Mouse (Mus musculus) heart, postnatal 0 days (tissue): ENCODE measurements around the gene Map3k19. TPM values are rescaled to one million over a fixed set of nuclear protein-coding genes. Genes with fewer than 3 reads are reported as not detected.

Experiments used
- ATAC-seq: fragments of 200-750 bp; cut with Nextera tagmentation; 2 replicates; pipeline ENCODE4 v1.8.0; 2017; ENCODE audit warnings: low read depth, moderate number of reproducible peaks, moderate library complexity; ENCODE audit not compliant: insufficient read depth
- DNase-seq: peaks from one replicate; pipeline ENCODE4 v3.0.0-alpha.2; 2016; ENCODE audit warnings: low spot score
- H3K27ac ChIP-seq: fragments of 300-500 bp; sonication (generic); 2 replicates; pipeline ENCODE4 v1.5.1; 2014; ENCODE audit warnings: low read depth, mild to moderate bottlenecking
- H3K27me3 ChIP-seq: fragments of 300-500 bp; sonication (generic); 2 replicates; pipeline ENCODE4 v1.6.1; 2014; ENCODE audit warnings: low read length, mixed read lengths; ENCODE audit not compliant: control insufficient read depth, insufficient read depth
- H3K36me3 ChIP-seq: fragments of 300-500 bp; sonication (generic); replicated peaks from 2 replicates; pipeline ENCODE4 v1.6.1; 2014; ENCODE audit warnings: low read length, mixed read lengths; ENCODE audit not compliant: control insufficient read depth, insufficient read depth
- H3K4me1 ChIP-seq: fragments of 300-500 bp; sonication (generic); 2 replicates; pipeline ENCODE4 v1.6.1; 2014; ENCODE audit warnings: antibody characterized with exemption; ENCODE audit not compliant: control insufficient read depth, insufficient read depth
- H3K4me2 ChIP-seq: fragments of 300-500 bp; sonication (generic); 2 replicates; pipeline ENCODE4 v1.6.1; 2014; ENCODE audit warnings: low read depth, mild to moderate bottlenecking, low read length, moderate library complexity
- H3K4me3 ChIP-seq: fragments of 300-500 bp; sonication (generic); 2 replicates; pipeline ENCODE4 v1.5.1; 2014; ENCODE audit warnings: low read depth, low read length
- H3K9ac ChIP-seq: fragments of 300-500 bp; sonication (generic); replicated peaks from 2 replicates; pipeline ENCODE4 v1.6.1; 2014; ENCODE audit warnings: low read depth, low read length, mixed read lengths
- H3K9me3 ChIP-seq: fragments of 300-500 bp; sonication (generic); replicated peaks from 2 replicates; pipeline ENCODE4 v1.6.1; 2016; ENCODE audit warnings: low read length; ENCODE audit not compliant: control insufficient read depth
- CTCF ChIP-seq: IDR thresholded peaks from 2 replicates; pipeline ENCODE4 v1.5.1; 2016; ENCODE audit warnings: antibody characterized with exemption, control low read depth, low read depth
- EP300 ChIP-seq: IDR thresholded peaks from 2 replicates; pipeline ENCODE4 v1.6.1; 2016; ENCODE audit warnings: antibody characterized with exemption, low read depth
- WGBS: fragments of 180-500 bp; shearing (Covaris S2); extraction: QIAGEN DNeasy Blood & Tissue Kit; methylation state at CpG from one replicate; pipeline ENCODE4 v1.1.7; 2014; 5-methylcytosine and 5-hydroxymethylcytosine counted together
- polyA plus RNA-seq: library from polyadenylated mRNA; unstranded; fragments of >200 nt; fragmentation: Nextera tagmentation; extraction: Ambion mirVana; gene quantifications from 2 replicates; pipeline ENCODE4 v1.2.1, GENCODE M21; 2015
- total RNA-seq: library from RNA; depleted of rRNA; stranded (reverse); fragments of >200 nt; gene quantifications from 2 replicates; pipeline ENCODE4 v1.2.3, GENCODE M21; 2014; ENCODE audit warnings: low replicate concordance

The Map3k19 gene
- total and polyA plus RNA-seq, 2 experiments from 2014 or later = not detected

GRCm38 (mm10) chr1:127845472-127845871 is 9.4 kb downstream of the Map3k19 start:
- H3K4me2 ChIP-seq = no peak overlapping the region
- H3K27me3 ChIP-seq = no peaks in the 10 kb centered on the region
- no peak for DNase-seq
- H3K4me3 ChIP-seq = no peak overlapping the region
- TF ChIP-seq CTCF (no peak), EP300 (no peak)
- no peaks in the 10 kb centered on the region for H3K9me3 ChIP-seq
- 45% methylated on average over 5 of the region's 5 CpGs for whole genome bisulfite sequencing
- H3K9ac ChIP-seq = no peak overlapping the region
- no peaks in the 10 kb centered on the region for H3K4me1 ChIP-seq
- no peak for ATAC-seq
- H3K27ac ChIP-seq = no peak overlapping the region
- H3K36me3 ChIP-seq = no peaks in the 10 kb centered on the region

GRCm38 (mm10) chr1:127838602-127839001 is 16.2 kb downstream of the Map3k19 start:
- DNase-seq = no peak
- no peak for TF ChIP-seq EP300
- TF ChIP-seq CTCF = no peak
- no peak overlapping the region for H3K9ac ChIP-seq
- no peak overlapping the region for H3K4me3 ChIP-seq
- WGBS = 47% methylated on average over 1 of the region's 1 CpGs
- no peaks in the 10 kb centered on the region for H3K9me3 ChIP-seq
- H3K4me2 ChIP-seq = no peak overlapping the region
- H3K4me1 ChIP-seq = peaks cover 6% of the 10 kb centered on the region; the same call in 1 of the 2 replicates
- no peak for ATAC-seq
- no peaks in the 10 kb centered on the region for H3K27me3 ChIP-seq
- no peak overlapping the region for H3K27ac ChIP-seq
- no peaks in the 10 kb centered on the region for H3K36me3 ChIP-seq

GRCm38 (mm10) chr1:127836619-127837018 is 18.2 kb downstream of the Map3k19 start:
- no peak overlapping the region for H3K9ac ChIP-seq
- H3K9me3 ChIP-seq = no peaks in the 10 kb centered on the region
- no peak overlapping the region for H3K27ac ChIP-seq
- DNase-seq (no peak), ATAC-seq (no peak)
- TF ChIP-seq EP300 (no peak), CTCF (no peak)
- no peaks in the 10 kb centered on the region for H3K27me3 ChIP-seq
- H3K36me3 ChIP-seq = no peaks in the 10 kb centered on the region
- 64% methylated on average over 4 of the region's 4 CpGs for WGBS
- no peak overlapping the region for H3K4me2 ChIP-seq
- H3K4me1 ChIP-seq = peaks cover 6% of the 10 kb centered on the region; the same call in 1 of the 2 replicates
- no peak overlapping the region for H3K4me3 ChIP-seq

GRCm38 (mm10) chr1:127834202-127834601 is 20.6 kb downstream of the Map3k19 start:
- ATAC-seq (no peak), DNase-seq (no peak)
- Histone ChIP-seq H3K27ac (no peak overlapping the region), H3K4me2 (no peak overlapping the region), H3K9me3 (no peaks in the 10 kb centered on the region), H3K36me3 (no peaks in the 10 kb centered on the region), H3K4me1 (peaks cover 6% of the 10 kb centered on the region; the same call in 1 of the 2 replicates), H3K27me3 (no peaks in the 10 kb centered on the region), H3K9ac (no peak overlapping the region), H3K4me3 (no peak overlapping the region)
- WGBS = 36% methylated on average over 4 of the region's 4 CpGs
- TF ChIP-seq EP300 (no peak), CTCF (no peak)

GRCm38 (mm10) chr1:127833714-127834113 is 21.1 kb downstream of the Map3k19 start:
- TF ChIP-seq EP300 (no peak), CTCF (no peak)
- H3K4me1 ChIP-seq = peaks cover 6% of the 10 kb centered on the region; the same call in 1 of the 2 replicates
- H3K4me3 ChIP-seq = no peak overlapping the region
- no peak overlapping the region for H3K4me2 ChIP-seq
- DNase-seq = no peak
- no peak overlapping the region for H3K9ac ChIP-seq
- H3K27me3 ChIP-seq = no peaks in the 10 kb centered on the region
- WGBS = 35% methylated on average over 2 of the region's 2 CpGs
- H3K9me3 ChIP-seq = no peaks in the 10 kb centered on the region
- no peak for ATAC-seq
- H3K36me3 ChIP-seq = no peaks in the 10 kb centered on the region
- no peak overlapping the region for H3K27ac ChIP-seq

GRCm38 (mm10) chr1:127830215-127830921 is 24.5 kb downstream of the Map3k19 start:
- no peak overlapping the region for H3K27ac ChIP-seq
- H3K4me1 ChIP-seq = no peaks in the 10 kb centered on the region
- H3K27me3 ChIP-seq = no peaks in the 10 kb centered on the region
- DNase-seq (no peak), ATAC-seq (no peak)
- no peak overlapping the region for H3K4me3 ChIP-seq
- no peaks in the 10 kb centered on the region for H3K9me3 ChIP-seq
- H3K9ac ChIP-seq = no peak overlapping the region
- 77% methylated on average over 13 of the region's 13 CpGs for WGBS
- H3K4me2 ChIP-seq = no peak overlapping the region
- no peak for TF ChIP-seq EP300
- no peak for TF ChIP-seq CTCF
- H3K36me3 ChIP-seq = no peaks in the 10 kb centered on the region
